Mouse (Mus musculus) myocyte (in vitro differentiated cells): ENCODE results near the gene Ascc1. TPM values are rescaled to one million over a fixed set of nuclear protein-coding genes. Genes with fewer than 3 reads are reported as not detected.
A peak's percentile ranks its signal among the peaks of the same experiment; 100 is the strongest.

Experiments used
- H3K27me3 ChIP-seq: one replicate; pipeline ENCODE4 v1.6.1; 2011; ENCODE audit not compliant: control insufficient read depth, insufficient read depth, insufficient read length
- H3K36me3 ChIP-seq: one replicate; pipeline ENCODE4 v1.6.1; 2011; ENCODE audit not compliant: control insufficient read depth, insufficient read depth
- H3K4me2 ChIP-seq: one replicate; pipeline ENCODE4 v1.6.1; 2011; ENCODE audit warnings: low read depth, control low read depth
- H3K4me3 ChIP-seq: one replicate; pipeline ENCODE4 v1.5.1; 2011; ENCODE audit warnings: mild to moderate bottlenecking, control low read depth, moderate library complexity
- H3K79me2 ChIP-seq: one replicate; pipeline ENCODE4 v1.6.1; 2011; ENCODE audit not compliant: control insufficient read depth, insufficient read depth
- H3ac ChIP-seq: one replicate; pipeline ENCODE4 v1.6.1; 2011; ENCODE audit not compliant: control insufficient read depth, insufficient read length
- CEBPB ChIP-seq: IDR thresholded peaks from 2 replicates; pipeline ENCODE4 v1.6.1; 2011; ENCODE audit warnings: mild to moderate bottlenecking, moderate library complexity; ENCODE audit not compliant: poor library complexity, insufficient read depth, severe bottlenecking
- E2F4 ChIP-seq: IDR thresholded peaks from one replicate; pipeline ENCODE4 v1.6.1; 2011; ENCODE audit warnings: mild to moderate bottlenecking, control low read depth, moderate library complexity; ENCODE audit not compliant: insufficient read depth
- MAX ChIP-seq: IDR thresholded peaks from one replicate; pipeline ENCODE4 v1.6.1; 2011; ENCODE audit warnings: low read depth, mild to moderate bottlenecking, control low read depth
- MYOD1 ChIP-seq, 3 experiments: IDR thresholded peaks; one replicate each; pipeline ENCODE4 v1.6.1; 2011; ENCODE audit warnings: control low read depth in 2 of 3, low read depth in 2 of 3, mild to moderate bottlenecking in 2 of 3, moderate library complexity in 1 of 3; ENCODE audit not compliant: insufficient read length in 2 of 3, control insufficient read depth in 1 of 3
- MYOG ChIP-seq, 3 experiments: IDR thresholded peaks; one replicate each; pipeline ENCODE4 v1.6.1; 2011; ENCODE audit warnings: control low read depth in 2 of 3, low read depth in 2 of 3, mild to moderate bottlenecking in 2 of 3; ENCODE audit not compliant: insufficient read length in 2 of 3, control insufficient read depth in 1 of 3, insufficient read depth in 1 of 3
- POLR2A ChIP-seq: IDR thresholded peaks from one replicate; pipeline ENCODE4 v1.6.1; 2011; ENCODE audit warnings: low read depth, mild to moderate bottlenecking, control low read depth, moderate library complexity; ENCODE audit not compliant: insufficient read length
- POLR2AphosphoS2 ChIP-seq: IDR thresholded peaks from one replicate; pipeline ENCODE4 v1.6.1; 2011; ENCODE audit warnings: low read depth, control low read depth; ENCODE audit not compliant: insufficient read length
- REST ChIP-seq: IDR thresholded peaks from one replicate; pipeline ENCODE4 v1.6.1; 2011; ENCODE audit warnings: mild to moderate bottlenecking, control low read depth, moderate library complexity; ENCODE audit not compliant: insufficient read depth, insufficient read length
- SRF ChIP-seq: IDR thresholded peaks from one replicate; pipeline ENCODE4 v1.6.1; 2011; ENCODE audit warnings: low read depth; ENCODE audit not compliant: control insufficient read depth, insufficient read length
- TCF12 ChIP-seq: IDR thresholded peaks from one replicate; pipeline ENCODE4 v1.6.1; 2011; ENCODE audit warnings: mild to moderate bottlenecking, control low read depth; ENCODE audit not compliant: poor library complexity, insufficient read depth, severe bottlenecking
- TCF3 ChIP-seq: IDR thresholded peaks from one replicate; pipeline ENCODE4 v1.6.1; 2011; ENCODE audit warnings: low read depth, control low read depth; ENCODE audit not compliant: insufficient read length
- USF1 ChIP-seq: IDR thresholded peaks from one replicate; pipeline ENCODE4 v1.6.1; 2011; ENCODE audit warnings: low read depth, mild to moderate bottlenecking, control low read depth, moderate library complexity
- polyA plus RNA-seq: library from polyadenylated mRNA; unstranded; fragments of >200 nt; fragmentation: generic; extraction: Trizol; gene quantifications from one replicate; pipeline ENCODE4 v1.2.1, GENCODE M21; 2012; ENCODE audit warnings: missing spikeins

Gene Ascc1
- polyA plus RNA-seq, 1 experiment = 36.7 TPM

GRCm38 (mm10) chr10:59965362-59965695 lies 37.3 kb upstream of the Ascc1 start:
- H3K27me3 ChIP-seq = no peaks in the 10 kb centered on the region
- H3ac ChIP-seq = no peak overlapping the region
- TF ChIP-seq MAX = no peak
- no peak for TF ChIP-seq SRF
- no peak for TF ChIP-seq POLR2AphosphoS2
- TF ChIP-seq TCF12 = no peak
- no peak for TF ChIP-seq TCF3
- TF ChIP-seq POLR2A = no peak
- TF ChIP-seq USF1 = no peak
- TF ChIP-seq MYOD1 (IDR thresholded peaks at IDR 0.05; ENCODE audit: control insufficient read depth in 1 of 3, insufficient read length in 2 of 3, low read depth in 2 of 3) = no peak
- no peaks in the 10 kb centered on the region for H3K36me3 ChIP-seq
- peak overlapping the region; percentile 5 for H3K4me2 ChIP-seq
- no peaks in the 10 kb centered on the region for H3K79me2 ChIP-seq
- H3K4me3 ChIP-seq = no peak overlapping the region

- H3K79me2 ChIP-seq = no peaks in the 10 kb centered on the region
- no peak overlapping the region for H3K4me3 ChIP-seq
- no peak overlapping the region for H3K4me2 ChIP-seq
- H3ac ChIP-seq = no peak overlapping the region
- TF ChIP-seq USF1 (no peak), E2F4 (no peak), MAX (no peak), MYOD1 (IDR thresholded peaks at IDR 0.05; ENCODE audit: control insufficient read depth in 1 of 3, insufficient read length in 2 of 3, low read depth in 2 of 3) (no peak), TCF12 (no peak), TCF3 (no peak), POLR2AphosphoS2 (no peak), REST (no peak), MYOG (IDR thresholded peaks at IDR 0.05; ENCODE audit: control insufficient read depth in 1 of 3, insufficient read depth in 1 of 3, insufficient read length in 2 of 3, low read depth in 2 of 3) (no peak), CEBPB (no peak), SRF (no peak), POLR2A (no peak)
- H3K36me3 ChIP-seq = no peaks in the 10 kb centered on the region
- H3K27me3 ChIP-seq = no peaks in the 10 kb centered on the region
These were observed 36.8 kb upstream of the Ascc1 start for GRCm38 (mm10) chr10:59965788-59966187.

- no peaks in the 10 kb centered on the region for H3K79me2 ChIP-seq
- H3ac ChIP-seq = no peak overlapping the region
- H3K4me3 ChIP-seq = no peak overlapping the region
- no peak overlapping the region for H3K4me2 ChIP-seq
- TF ChIP-seq POLR2A (no peak), MYOG (IDR thresholded peaks at IDR 0.05; ENCODE audit: control insufficient read depth in 1 of 3, insufficient read depth in 1 of 3, insufficient read length in 2 of 3, low read depth in 2 of 3) (no peak), REST (no peak), MYOD1 (IDR thresholded peaks at IDR 0.05; ENCODE audit: control insufficient read depth in 1 of 3, insufficient read length in 2 of 3, low read depth in 2 of 3) (no peak), USF1 (no peak), MAX (no peak), SRF (no peak), E2F4 (no peak), TCF12 (no peak), POLR2AphosphoS2 (no peak), CEBPB (no peak), TCF3 (no peak)
- no peaks in the 10 kb centered on the region for H3K27me3 ChIP-seq
- H3K36me3 ChIP-seq = no peaks in the 10 kb centered on the region
These were observed 35.9 kb upstream of the Ascc1 start for GRCm38 (mm10) chr10:59966743-59967142.

- H3K4me2 ChIP-seq = no peak overlapping the region
- no peaks in the 10 kb centered on the region for H3K27me3 ChIP-seq
- H3K36me3 ChIP-seq = no peaks in the 10 kb centered on the region
- H3K79me2 ChIP-seq = no peaks in the 10 kb centered on the region
- no peak for TF ChIP-seq POLR2AphosphoS2
- peak in 2 of 3 experiments; percentile 12 to 31 for TF ChIP-seq MYOD1 (IDR thresholded peaks at IDR 0.05; ENCODE audit: control insufficient read depth in 1 of 3, insufficient read length in 2 of 3, low read depth in 2 of 3)
- no peak for TF ChIP-seq MAX
- no peak for TF ChIP-seq POLR2A
- TF ChIP-seq TCF12 = no peak
- TF ChIP-seq SRF = no peak
- no peak for TF ChIP-seq TCF3
- TF ChIP-seq REST = no peak
- TF ChIP-seq USF1 = no peak
- peak in 1 of 3 experiments; percentile 59 for TF ChIP-seq MYOG (IDR thresholded peaks at IDR 0.05; ENCODE audit: control insufficient read depth in 1 of 3, insufficient read depth in 1 of 3, insufficient read length in 2 of 3, low read depth in 2 of 3)
- TF ChIP-seq E2F4 = no peak
- TF ChIP-seq CEBPB = no peak
- no peak overlapping the region for H3ac ChIP-seq
- H3K4me3 ChIP-seq = no peak overlapping the region
These were observed 35.2 kb upstream of the Ascc1 start for GRCm38 (mm10) chr10:59967309-59967942.
